Mouse (Mus musculus): Measurements from ENCODE around the gene Lix1. TPM values are rescaled to one million over a fixed set of nuclear protein-coding genes. Genes with fewer than 3 reads are reported as not detected.
A peak's percentile ranks its signal among the peaks of the same experiment; 100 is the strongest.

Gene Lix1
- total and polyA plus RNA-seq, 2 experiments from 2014 or later: 27.5 to 33.0 TPM

DNA sequence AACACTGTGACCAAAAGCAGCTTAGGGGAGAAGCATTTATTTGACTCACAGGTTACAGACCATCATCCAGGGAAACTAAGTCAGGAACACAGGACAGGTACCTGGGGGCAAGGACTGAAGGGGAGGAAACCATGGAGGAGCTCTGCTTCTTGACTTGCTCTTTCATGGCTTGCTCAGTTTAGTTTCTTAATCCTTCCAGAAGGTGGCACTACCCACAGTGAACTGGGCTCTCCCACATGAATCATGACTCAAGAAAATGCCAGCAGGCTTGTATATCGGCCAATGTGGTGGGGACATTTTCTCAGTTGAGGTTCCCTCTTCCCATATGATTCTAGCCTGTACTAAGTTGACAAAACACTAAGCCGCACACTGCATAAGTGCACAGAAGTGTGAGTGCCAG is 16.4 kb upstream of the Lix1 start:
- H3K36me3 ChIP-seq (ENCODE audit: insufficient read depth): peaks cover 47% of the 10 kb centered on the region
- peak; percentile 35; the same call in 1 of the 2 replicates for TF ChIP-seq CTCF (IDR thresholded peaks at IDR 0.05; ENCODE audit: low read depth)
- no peak overlapping the region for H3K27ac ChIP-seq (ENCODE audit: low read depth, low read length)
- DNase-seq (no peak), ATAC-seq (peak; percentile 45)
- no peak overlapping the region for H3K4me2 ChIP-seq (ENCODE audit: low read depth)
- H3K9me3 ChIP-seq (ENCODE audit: low read length): no peaks in the 10 kb centered on the region
- H3K27me3 ChIP-seq (ENCODE audit: insufficient read depth, low read length): no peaks in the 10 kb centered on the region
- no peaks in the 10 kb centered on the region for H3K4me1 ChIP-seq (ENCODE audit: insufficient read depth)
- no peak overlapping the region for H3K9ac ChIP-seq
- no peak overlapping the region for H3K4me3 ChIP-seq (ENCODE audit: low read depth, low read length)
- 75% methylated on average over 2 of the region's 2 CpGs for WGBS

DNA sequence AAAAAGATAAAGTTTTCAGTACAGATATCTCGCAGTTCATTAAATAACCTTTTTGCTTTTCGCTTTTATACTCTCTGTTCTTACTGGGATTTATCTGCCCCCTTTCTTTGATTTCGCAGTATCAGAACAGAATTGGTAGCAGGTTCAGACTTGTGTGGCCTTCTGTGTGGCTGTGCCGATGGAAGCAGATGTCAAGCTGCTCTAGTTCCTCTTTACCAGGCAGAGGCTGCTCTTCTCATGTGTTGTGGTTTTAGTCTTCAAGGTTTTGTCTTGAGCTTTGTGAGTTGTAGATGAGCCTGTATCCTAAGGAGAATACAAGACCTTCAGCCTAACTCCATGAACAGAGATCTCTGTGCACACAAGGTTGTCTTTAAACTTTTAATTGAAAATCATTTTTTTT is 10.6 kb upstream of the Lix1 start:
- ATAC-seq: no peak
- no peak for DNase-seq

DNA sequence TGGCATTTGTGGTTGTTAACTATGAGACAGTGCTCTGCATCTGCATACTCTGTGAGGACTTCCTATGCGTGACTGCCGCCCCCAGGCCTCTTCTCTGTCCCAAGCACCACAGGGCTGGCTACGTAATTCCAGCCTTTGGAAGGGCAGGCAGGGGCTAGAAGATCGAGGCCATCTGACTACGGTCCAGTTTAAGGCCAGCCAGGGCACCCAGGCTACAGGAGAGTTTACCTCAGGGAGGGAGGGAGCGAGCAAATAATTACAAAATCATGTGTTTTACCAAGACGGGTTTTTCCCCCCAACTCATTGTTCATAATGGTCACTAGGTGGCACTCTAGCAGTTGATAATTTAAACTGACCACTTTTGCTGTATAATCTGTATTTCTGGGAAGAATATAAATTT is 9.6 kb upstream of the Lix1 start:
- Histone ChIP-seq H3K36me3 (ENCODE audit: insufficient read depth) (peaks cover 21% of the 10 kb centered on the region), H3K9ac (no peak overlapping the region), H3K27me3 (ENCODE audit: insufficient read depth, low read length) (no peaks in the 10 kb centered on the region), H3K4me1 (ENCODE audit: insufficient read depth) (no peaks in the 10 kb centered on the region), H3K27ac (ENCODE audit: low read depth, low read length) (no peak overlapping the region; the same call in 1 of the 2 replicates), H3K4me2 (ENCODE audit: low read depth) (no peak overlapping the region), H3K4me3 (ENCODE audit: low read depth, low read length) (no peak overlapping the region), H3K9me3 (ENCODE audit: low read length) (no peaks in the 10 kb centered on the region)
- ATAC-seq: peak; percentile 25
- TF ChIP-seq CTCF (IDR thresholded peaks at IDR 0.05; ENCODE audit: low read depth): peak; percentile 49
- DNase-seq: no peak
- 54% methylated on average over 7 of the region's 7 CpGs for WGBS

More for the DNA sequence above, 10.6 kb upstream of the Lix1 start:
- Histone ChIP-seq H3K4me2 (ENCODE audit: low read depth) (no peak overlapping the region), H3K27ac (ENCODE audit: low read depth, low read length) (no peak overlapping the region), H3K9me3 (ENCODE audit: low read length) (no peaks in the 10 kb centered on the region), H3K4me3 (ENCODE audit: low read depth, low read length) (no peak overlapping the region), H3K27me3 (ENCODE audit: insufficient read depth, low read length) (no peaks in the 10 kb centered on the region), H3K4me1 (ENCODE audit: insufficient read depth) (no peaks in the 10 kb centered on the region), H3K36me3 (ENCODE audit: insufficient read depth) (peaks cover 27% of the 10 kb centered on the region), H3K9ac (no peak overlapping the region)
- 81% methylated on average over 4 of the region's 4 CpGs for WGBS
- no peak for TF ChIP-seq CTCF (IDR thresholded peaks at IDR 0.05; ENCODE audit: low read depth)

DNA sequence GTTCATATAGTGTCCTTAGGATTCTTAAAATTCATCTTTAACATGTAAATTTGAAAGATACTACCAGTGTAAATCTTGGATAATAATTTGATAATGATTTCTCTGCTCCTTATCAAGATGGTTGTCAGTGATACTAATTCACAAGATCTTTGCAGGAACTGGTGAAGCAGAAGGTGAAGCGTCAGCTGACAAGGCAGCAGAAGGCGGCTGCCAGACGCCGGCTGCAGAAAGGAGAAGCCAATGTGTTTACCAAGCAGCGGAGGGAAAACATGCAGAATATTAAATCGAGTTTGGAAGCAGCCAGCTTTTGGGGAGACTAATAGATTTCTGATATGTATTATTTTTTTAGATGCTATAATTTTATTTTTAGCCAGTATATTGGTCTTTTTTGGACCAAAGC is 9.2 kb upstream of the Lix1 start:
- Histone ChIP-seq H3K4me2 (ENCODE audit: low read depth) (no peak overlapping the region), H3K4me3 (ENCODE audit: low read depth, low read length) (no peak overlapping the region), H3K27me3 (ENCODE audit: insufficient read depth, low read length) (no peaks in the 10 kb centered on the region), H3K36me3 (ENCODE audit: insufficient read depth) (peaks cover 21% of the 10 kb centered on the region), H3K27ac (ENCODE audit: low read depth, low read length) (no peak overlapping the region), H3K9ac (no peak overlapping the region), H3K9me3 (ENCODE audit: low read length) (no peaks in the 10 kb centered on the region), H3K4me1 (ENCODE audit: insufficient read depth) (no peaks in the 10 kb centered on the region)
- DNase-seq: no peak
- ATAC-seq: peak; percentile 56
- WGBS: 49% methylated on average over 6 of the region's 6 CpGs
- TF ChIP-seq CTCF (IDR thresholded peaks at IDR 0.05; ENCODE audit: low read depth): no peak

DNA sequence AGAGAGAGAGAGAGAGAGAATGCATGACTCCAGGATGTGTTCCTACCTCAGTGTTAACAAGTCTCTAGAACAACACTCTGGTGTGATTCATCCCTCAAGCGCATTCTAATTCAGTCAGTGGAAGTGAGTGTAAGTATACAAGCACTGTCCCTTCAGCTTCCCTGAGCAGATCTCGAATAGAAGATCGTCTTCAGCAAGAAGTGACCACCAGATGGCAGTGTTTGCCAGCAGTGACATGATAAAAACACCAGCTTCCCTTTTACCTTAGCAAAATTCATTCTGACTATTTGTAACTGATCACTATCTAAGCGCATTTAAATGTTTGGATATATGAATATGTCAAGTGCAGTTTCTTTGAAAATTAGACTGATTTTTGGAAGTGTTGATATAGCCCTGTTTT is 8.1 kb upstream of the Lix1 start:
- 21% methylated on average over 4 of the region's 4 CpGs for WGBS
- H3K9me3 ChIP-seq (ENCODE audit: low read length): no peaks in the 10 kb centered on the region
- H3K4me2 ChIP-seq (ENCODE audit: low read depth): no peak overlapping the region
- H3K4me3 ChIP-seq (ENCODE audit: low read depth, low read length): no peak overlapping the region
- no peaks in the 10 kb centered on the region for H3K4me1 ChIP-seq (ENCODE audit: insufficient read depth)
- peak; percentile 89 for TF ChIP-seq CTCF (IDR thresholded peaks at IDR 0.05; ENCODE audit: low read depth)
- no peak overlapping the region for H3K27ac ChIP-seq (ENCODE audit: low read depth, low read length)
- no peaks in the 10 kb centered on the region for H3K27me3 ChIP-seq (ENCODE audit: insufficient read depth, low read length)
- peak; percentile 71 for ATAC-seq
- H3K36me3 ChIP-seq (ENCODE audit: insufficient read depth): peaks cover 13% of the 10 kb centered on the region
- H3K9ac ChIP-seq: no peak overlapping the region
- DNase-seq: peak; percentile 90

DNA sequence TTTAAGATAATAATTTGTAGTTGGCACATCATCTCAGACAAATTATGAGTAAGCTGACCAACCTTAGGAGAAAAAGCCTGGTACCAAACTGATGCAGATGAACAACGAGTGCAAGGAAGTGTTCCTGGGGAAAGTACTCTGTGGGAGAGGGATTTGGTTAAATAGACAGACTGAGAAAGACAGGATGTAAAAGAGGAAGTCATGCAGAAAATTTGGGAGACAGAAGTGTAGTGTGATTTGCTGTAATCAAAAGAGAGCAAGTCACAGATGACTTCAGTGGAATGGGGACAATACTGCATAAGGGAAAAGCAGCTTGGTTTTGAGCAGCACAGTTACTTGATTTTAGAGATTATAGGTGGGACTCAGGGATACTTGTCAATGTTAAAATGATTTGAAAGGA is 5.6 kb upstream of the Lix1 start:
- peaks cover 3% of the 10 kb centered on the region for H3K36me3 ChIP-seq (ENCODE audit: insufficient read depth)
- H3K9ac ChIP-seq: no peak overlapping the region
- H3K9me3 ChIP-seq (ENCODE audit: low read length): no peaks in the 10 kb centered on the region
- no peak overlapping the region for H3K4me3 ChIP-seq (ENCODE audit: low read depth, low read length)
- TF ChIP-seq CTCF (IDR thresholded peaks at IDR 0.05; ENCODE audit: low read depth): no peak
- ATAC-seq: peak; percentile 23; the same call in 1 of the 2 replicates
- WGBS: 7% methylated on average over 1 of the region's 1 CpGs
- no peaks in the 10 kb centered on the region for H3K4me1 ChIP-seq (ENCODE audit: insufficient read depth)
- no peak for DNase-seq
- H3K4me2 ChIP-seq (ENCODE audit: low read depth): no peak overlapping the region
- H3K27ac ChIP-seq (ENCODE audit: low read depth, low read length): no peak overlapping the region
- no peaks in the 10 kb centered on the region for H3K27me3 ChIP-seq (ENCODE audit: insufficient read depth, low read length)

DNA sequence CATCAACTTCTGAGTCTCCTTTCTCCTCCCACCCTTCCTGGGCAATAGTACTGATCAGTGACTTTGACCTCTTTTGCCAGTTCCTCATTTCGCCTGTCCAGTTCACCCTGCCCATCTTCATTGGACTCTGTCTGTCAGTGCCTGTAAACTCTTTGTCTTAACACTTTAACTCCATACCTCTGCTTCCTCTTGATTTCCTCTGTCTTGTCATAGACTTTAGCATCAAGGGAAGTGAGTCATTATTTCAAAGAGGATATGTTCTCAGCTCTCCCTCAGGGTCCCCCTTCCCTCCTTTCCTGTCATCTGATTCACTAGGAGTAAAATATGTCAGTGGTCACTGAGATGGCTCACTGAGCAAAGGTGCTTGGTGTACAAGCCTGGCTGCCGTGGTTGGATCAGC is 3.8 kb upstream of the Lix1 start:
- H3K4me2 ChIP-seq (ENCODE audit: low read depth): no peak overlapping the region
- H3K4me3 ChIP-seq (ENCODE audit: low read depth, low read length): no peak overlapping the region
- H3K27me3 ChIP-seq (ENCODE audit: insufficient read depth, low read length): no peaks in the 10 kb centered on the region
- H3K9ac ChIP-seq: no peak overlapping the region
- no peak for ATAC-seq
- H3K36me3 ChIP-seq (ENCODE audit: insufficient read depth): no peaks in the 10 kb centered on the region; the same call in 1 of the 2 replicates
- H3K4me1 ChIP-seq (ENCODE audit: insufficient read depth): no peaks in the 10 kb centered on the region
- no peak overlapping the region for H3K27ac ChIP-seq (ENCODE audit: low read depth, low read length)
- no peaks in the 10 kb centered on the region for H3K9me3 ChIP-seq (ENCODE audit: low read length)
- DNase-seq: no peak
- TF ChIP-seq CTCF (IDR thresholded peaks at IDR 0.05; ENCODE audit: low read depth): no peak
- WGBS: 86% methylated on average over 2 of the region's 2 CpGs
